Mouse (Mus musculus): ENCODE results near the gene Cog5. TPM values are rescaled to one million over a fixed set of nuclear protein-coding genes. Genes with fewer than 3 reads are reported as not detected.

Gene Cog5
- polyA plus RNA-seq, 1 experiment from 2014 or later = 32.4 TPM

DNA sequence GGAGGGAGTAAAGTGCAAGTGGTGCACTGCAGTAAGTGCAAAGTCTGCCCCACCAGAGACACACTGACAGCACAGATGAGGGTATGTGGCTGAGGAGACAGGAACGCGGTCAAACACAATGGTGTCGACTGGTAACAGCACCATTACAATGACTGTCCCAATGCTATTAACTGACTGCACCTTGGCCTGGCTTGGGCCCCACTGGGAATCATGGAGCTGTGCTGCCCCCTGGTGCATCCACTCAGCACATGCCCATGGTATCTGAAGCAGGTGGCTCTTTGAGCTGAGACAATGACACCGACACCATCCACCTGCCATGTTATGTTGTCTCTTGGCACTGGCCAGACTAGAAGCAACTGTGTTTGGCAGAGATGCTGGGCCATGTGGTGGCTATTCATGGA, 272.0 kb downstream of the Cog5 start:
- WGBS = 63% methylated on average over 4 of the region's 4 CpGs
- ATAC-seq (ENCODE audit: low read depth) = peak; percentile 76
- Histone ChIP-seq H3K27me3 (replicated peaks; ENCODE audit: control insufficient read depth, insufficient read depth, low read length) (no peaks in the 10 kb centered on the region), H3K27ac (replicated peaks; ENCODE audit: low read depth, low read length) (no peak overlapping the region), H3K9me3 (ENCODE audit: control insufficient read depth, low read length) (no peaks in the 10 kb centered on the region), H3K9ac (ENCODE audit: low read depth, low read length) (no peak overlapping the region), H3K36me3 (ENCODE audit: control insufficient read depth, insufficient read depth, low read length) (peaks cover 65% of the 10 kb centered on the region), H3K4me1 (ENCODE audit: control insufficient read depth, insufficient read depth, low read length) (no peaks in the 10 kb centered on the region), H3K4me2 (ENCODE audit: low read depth, low read length) (no peak overlapping the region), H3K4me3 (ENCODE audit: low read depth, low read length) (no peak overlapping the region)
- peak; percentile 54 for DNase-seq (ENCODE audit: low spot score)

DNA sequence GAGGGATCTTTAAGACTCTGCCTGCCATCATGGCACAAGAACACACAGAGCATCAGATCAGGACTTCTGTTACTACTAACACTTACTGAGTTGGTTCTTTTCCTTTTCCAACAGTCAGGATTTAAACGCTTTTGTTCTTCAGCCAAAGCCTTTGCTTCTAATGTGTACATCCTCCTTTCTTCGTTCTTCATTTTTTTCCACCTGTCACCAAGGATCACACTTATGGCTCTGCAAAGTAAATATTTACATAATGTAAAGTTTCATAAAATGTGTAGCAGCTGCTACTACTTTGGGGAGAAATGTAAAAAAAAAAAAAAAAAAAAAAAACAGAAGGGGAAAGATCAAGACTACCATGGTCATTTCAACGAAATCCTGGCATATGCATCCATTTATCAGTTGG, 273.8 kb downstream of the Cog5 start:
- H3K27me3 ChIP-seq (replicated peaks; ENCODE audit: control insufficient read depth, insufficient read depth, low read length) = no peaks in the 10 kb centered on the region
- H3K4me2 ChIP-seq (ENCODE audit: low read depth, low read length) = no peak overlapping the region
- 64% methylated on average over 3 of the region's 3 CpGs for WGBS
- H3K27ac ChIP-seq (replicated peaks; ENCODE audit: low read depth, low read length) = no peak overlapping the region
- no peak overlapping the region for H3K9ac ChIP-seq (ENCODE audit: low read depth, low read length)
- no peak overlapping the region for H3K4me3 ChIP-seq (ENCODE audit: low read depth, low read length)
- H3K9me3 ChIP-seq (ENCODE audit: control insufficient read depth, low read length) = no peaks in the 10 kb centered on the region
- peaks cover 77% of the 10 kb centered on the region for H3K36me3 ChIP-seq (ENCODE audit: control insufficient read depth, insufficient read depth, low read length)
- DNase-seq (ENCODE audit: low spot score) = peak; percentile 7
- H3K4me1 ChIP-seq (ENCODE audit: control insufficient read depth, insufficient read depth, low read length) = no peaks in the 10 kb centered on the region
- no peak for ATAC-seq (ENCODE audit: low read depth)

DNA sequence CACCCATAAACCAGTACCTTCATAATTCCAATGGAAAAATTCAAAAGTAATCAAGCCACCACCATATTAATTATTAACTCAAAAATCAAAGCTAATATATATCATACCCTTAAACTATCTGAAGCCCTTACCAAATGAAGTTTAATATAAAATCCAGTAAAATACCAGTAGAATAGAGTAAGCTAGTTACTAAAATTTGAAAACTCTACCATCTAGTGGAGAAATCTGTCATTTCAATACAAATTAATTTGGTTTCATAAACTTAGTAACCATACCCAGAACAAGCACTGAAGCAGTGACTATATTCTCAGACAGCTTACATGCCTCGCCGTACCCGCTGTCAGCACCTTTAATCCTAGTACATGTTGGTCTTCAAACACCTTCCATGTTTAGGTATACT, 277.1 kb downstream of the Cog5 start:
- Histone ChIP-seq H3K9me3 (ENCODE audit: control insufficient read depth, low read length) (no peaks in the 10 kb centered on the region), H3K4me2 (ENCODE audit: low read depth, low read length) (no peak overlapping the region), H3K36me3 (ENCODE audit: control insufficient read depth, insufficient read depth, low read length) (peaks cover 85% of the 10 kb centered on the region), H3K27ac (replicated peaks; ENCODE audit: low read depth, low read length) (no peak overlapping the region), H3K9ac (ENCODE audit: low read depth, low read length) (no peak overlapping the region), H3K27me3 (replicated peaks; ENCODE audit: control insufficient read depth, insufficient read depth, low read length) (no peaks in the 10 kb centered on the region), H3K4me3 (ENCODE audit: low read depth, low read length) (no peak overlapping the region), H3K4me1 (ENCODE audit: control insufficient read depth, insufficient read depth, low read length) (no peaks in the 10 kb centered on the region)
- WGBS = 96% methylated on average over 3 of the region's 3 CpGs
- ATAC-seq (ENCODE audit: low read depth) (no peak), DNase-seq (ENCODE audit: low spot score) (no peak)

DNA sequence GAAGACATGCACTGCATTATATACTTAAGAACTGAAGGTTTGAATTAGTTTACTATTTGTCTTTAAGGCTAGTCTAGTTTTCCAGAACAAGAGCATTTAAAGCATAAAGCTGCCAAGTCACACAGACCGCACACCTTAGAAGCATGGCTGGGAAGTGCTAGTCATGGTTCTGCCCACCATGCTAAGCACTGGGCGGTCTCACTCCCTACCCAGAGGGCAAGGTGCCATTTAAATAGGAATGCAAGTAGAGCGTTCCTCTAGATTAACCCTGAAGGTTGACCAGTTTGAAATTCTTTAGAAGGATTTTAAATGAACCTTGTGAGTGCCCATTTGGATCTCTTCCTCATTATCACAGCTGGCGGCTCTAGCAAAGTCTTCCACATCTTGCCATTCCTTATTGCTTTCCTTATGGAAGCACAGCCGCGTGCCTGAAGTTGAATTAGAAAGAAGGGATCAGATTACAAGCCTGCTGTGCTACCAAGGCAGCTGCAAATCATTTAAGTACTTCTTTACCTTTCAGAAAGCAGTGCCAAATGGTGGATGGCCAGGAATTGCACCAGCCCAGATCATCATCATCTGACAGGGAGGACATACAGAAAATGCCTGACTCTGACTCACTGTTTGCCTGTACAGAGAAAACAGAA, 282.1 kb downstream of the Cog5 start:
- H3K9ac ChIP-seq (ENCODE audit: low read depth, low read length) = no peak overlapping the region
- ATAC-seq (ENCODE audit: low read depth) (no peak), DNase-seq (ENCODE audit: low spot score) (peak; percentile 71)
- H3K4me3 ChIP-seq (ENCODE audit: low read depth, low read length) = no peak overlapping the region
- no peaks in the 10 kb centered on the region for H3K27me3 ChIP-seq (replicated peaks; ENCODE audit: control insufficient read depth, insufficient read depth, low read length)
- peaks cover 90% of the 10 kb centered on the region for H3K36me3 ChIP-seq (ENCODE audit: control insufficient read depth, insufficient read depth, low read length)
- no peak overlapping the region for H3K27ac ChIP-seq (replicated peaks; ENCODE audit: low read depth, low read length)
- 26% methylated on average over 6 of the region's 6 CpGs for WGBS
- no peaks in the 10 kb centered on the region for H3K9me3 ChIP-seq (ENCODE audit: control insufficient read depth, low read length)
- no peak overlapping the region for H3K4me2 ChIP-seq (ENCODE audit: low read depth, low read length)
- H3K4me1 ChIP-seq (ENCODE audit: control insufficient read depth, insufficient read depth, low read length) = no peaks in the 10 kb centered on the region

DNA sequence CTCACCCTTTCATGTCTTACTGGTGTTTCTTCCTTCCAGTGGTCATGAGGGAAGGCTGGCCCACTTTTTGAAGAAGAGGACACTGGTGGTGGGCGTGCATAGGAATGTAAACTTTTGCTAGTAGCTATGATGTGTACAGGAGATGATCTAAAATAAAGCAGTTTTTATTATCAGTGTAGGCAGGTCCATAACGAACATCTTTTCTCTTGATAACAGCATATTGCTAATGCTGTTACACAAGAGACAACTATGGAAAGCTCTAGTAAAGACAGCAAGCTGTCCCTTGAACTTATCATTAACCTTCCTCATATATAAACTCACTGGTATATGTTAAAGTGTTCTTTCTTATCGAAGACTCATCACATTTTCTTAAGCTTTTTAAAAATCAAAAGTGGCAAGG, 282.9 kb downstream of the Cog5 start:
- ATAC-seq (ENCODE audit: low read depth) = no peak
- peaks cover 90% of the 10 kb centered on the region for H3K36me3 ChIP-seq (ENCODE audit: control insufficient read depth, insufficient read depth, low read length)
- 91% methylated on average over 3 of the region's 3 CpGs for WGBS

DNA sequence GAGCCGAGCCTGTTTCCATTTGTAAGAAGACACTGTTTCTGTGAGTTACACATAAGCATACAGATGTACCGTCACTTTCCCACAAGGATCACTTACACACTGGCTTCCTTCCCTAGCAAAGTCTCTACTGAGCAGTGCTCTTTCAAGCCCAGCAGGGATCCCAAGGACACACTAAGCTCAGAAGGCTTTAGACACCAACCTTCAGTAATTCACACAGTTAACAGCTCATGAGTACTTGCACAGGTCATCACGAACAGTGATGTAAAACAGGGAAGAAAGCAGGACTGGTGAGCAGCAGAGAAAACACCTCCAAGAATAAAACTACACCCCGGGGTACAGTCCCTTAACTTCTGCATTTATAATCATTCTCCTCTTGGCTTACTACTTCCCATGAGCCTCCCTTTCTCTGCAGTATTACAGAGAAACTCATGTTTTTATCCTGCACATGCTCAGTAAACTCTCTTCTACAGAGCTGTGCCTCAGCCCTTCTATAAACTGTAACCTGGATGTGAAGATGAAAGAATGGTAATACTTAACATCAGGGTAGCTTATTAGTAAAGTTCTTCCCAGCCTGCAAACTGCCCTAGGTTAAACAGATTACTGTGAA, 283.8 kb downstream of the Cog5 start:
- H3K9me3 ChIP-seq (ENCODE audit: control insufficient read depth, low read length) = no peaks in the 10 kb centered on the region
- ATAC-seq (ENCODE audit: low read depth) (no peak), DNase-seq (ENCODE audit: low spot score) (no peak)
- no peak overlapping the region for H3K4me2 ChIP-seq (ENCODE audit: low read depth, low read length)
- peaks cover 90% of the 10 kb centered on the region for H3K36me3 ChIP-seq (ENCODE audit: control insufficient read depth, insufficient read depth, low read length)
- H3K9ac ChIP-seq (ENCODE audit: low read depth, low read length) = no peak overlapping the region
- WGBS = 88% methylated on average over 4 of the region's 4 CpGs
- no peaks in the 10 kb centered on the region for H3K27me3 ChIP-seq (replicated peaks; ENCODE audit: control insufficient read depth, insufficient read depth, low read length)
- H3K4me1 ChIP-seq (ENCODE audit: control insufficient read depth, insufficient read depth, low read length) = no peaks in the 10 kb centered on the region
- H3K27ac ChIP-seq (replicated peaks; ENCODE audit: low read depth, low read length) = no peak overlapping the region
- no peak overlapping the region for H3K4me3 ChIP-seq (ENCODE audit: low read depth, low read length)

More for the DNA sequence above, 282.9 kb downstream of the Cog5 start:
- H3K4me1 ChIP-seq (ENCODE audit: control insufficient read depth, insufficient read depth, low read length) = no peaks in the 10 kb centered on the region
- no peaks in the 10 kb centered on the region for H3K9me3 ChIP-seq (ENCODE audit: control insufficient read depth, low read length)
- no peak overlapping the region for H3K4me3 ChIP-seq (ENCODE audit: low read depth, low read length)
- H3K27ac ChIP-seq (replicated peaks; ENCODE audit: low read depth, low read length) = no peak overlapping the region
- DNase-seq (ENCODE audit: low spot score) = no peak
- H3K27me3 ChIP-seq (replicated peaks; ENCODE audit: control insufficient read depth, insufficient read depth, low read length) = no peaks in the 10 kb centered on the region
- no peak overlapping the region for H3K4me2 ChIP-seq (ENCODE audit: low read depth, low read length)
- H3K9ac ChIP-seq (ENCODE audit: low read depth, low read length) = no peak overlapping the region

DNA sequence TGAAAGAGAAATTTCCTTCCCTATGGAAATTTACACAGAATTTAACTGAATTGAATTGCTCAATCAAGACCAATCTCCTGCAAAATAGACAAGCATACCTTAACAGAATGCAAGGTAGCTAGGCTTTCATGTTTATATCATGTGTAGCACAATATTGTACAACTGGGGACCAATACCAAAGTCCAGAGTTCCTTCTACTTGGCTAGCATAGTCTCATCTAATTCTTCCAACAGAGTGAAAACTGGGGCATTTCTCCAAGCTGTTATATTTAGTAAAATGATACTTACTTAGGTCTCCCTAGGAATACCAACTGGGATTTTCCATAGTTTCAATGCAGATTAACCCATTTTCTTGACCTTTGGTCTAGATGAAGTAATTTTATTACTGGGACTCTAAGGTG, 284.4 kb downstream of the Cog5 start:
- no peaks in the 10 kb centered on the region for H3K27me3 ChIP-seq (replicated peaks; ENCODE audit: control insufficient read depth, insufficient read depth, low read length)
- DNase-seq (ENCODE audit: low spot score) (no peak), ATAC-seq (ENCODE audit: low read depth) (no peak)
- H3K36me3 ChIP-seq (ENCODE audit: control insufficient read depth, insufficient read depth, low read length) = peaks cover 90% of the 10 kb centered on the region
- H3K4me2 ChIP-seq (ENCODE audit: low read depth, low read length) = no peak overlapping the region
- no peak overlapping the region for H3K9ac ChIP-seq (ENCODE audit: low read depth, low read length)
- no peaks in the 10 kb centered on the region for H3K9me3 ChIP-seq (ENCODE audit: control insufficient read depth, low read length)
- no peak overlapping the region for H3K4me3 ChIP-seq (ENCODE audit: low read depth, low read length)
- H3K27ac ChIP-seq (replicated peaks; ENCODE audit: low read depth, low read length) = no peak overlapping the region
- H3K4me1 ChIP-seq (ENCODE audit: control insufficient read depth, insufficient read depth, low read length) = no peaks in the 10 kb centered on the region

DNA sequence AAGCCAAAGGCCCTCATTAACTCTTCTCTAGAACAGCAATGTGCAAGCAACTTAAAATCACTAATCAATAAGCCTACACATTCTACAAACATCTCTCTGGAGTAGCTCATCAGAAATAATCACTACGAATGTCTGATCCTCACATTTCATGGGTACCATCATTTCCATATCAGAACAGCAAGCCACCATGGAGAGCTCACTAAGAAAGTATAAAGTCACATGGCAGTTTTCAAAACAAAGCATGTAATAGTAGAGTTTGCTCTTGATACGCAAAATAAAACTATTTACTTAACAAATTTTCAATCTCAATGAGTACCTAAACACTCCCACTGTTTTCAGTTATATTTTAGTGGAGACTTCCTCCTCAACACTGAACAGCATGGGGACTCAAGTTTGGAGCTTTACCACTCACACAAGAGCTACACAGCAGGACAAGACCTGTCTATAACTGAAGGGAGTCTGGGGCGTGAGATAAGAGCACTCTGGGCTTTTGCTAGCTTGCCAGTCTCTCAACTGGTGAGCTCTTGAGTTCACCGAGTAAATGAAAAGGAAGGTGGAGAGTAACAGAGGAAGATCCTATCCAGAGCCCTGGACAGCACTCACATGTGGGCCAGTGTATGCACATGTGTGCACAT, 288.5 kb downstream of the Cog5 start:
- no peak overlapping the region for H3K9ac ChIP-seq (ENCODE audit: low read depth, low read length)
- H3K9me3 ChIP-seq (ENCODE audit: control insufficient read depth, low read length) = no peaks in the 10 kb centered on the region
- H3K4me1 ChIP-seq (ENCODE audit: control insufficient read depth, insufficient read depth, low read length) = no peaks in the 10 kb centered on the region
- no peak overlapping the region for H3K4me3 ChIP-seq (ENCODE audit: low read depth, low read length)
- DNase-seq (ENCODE audit: low spot score) (no peak), ATAC-seq (ENCODE audit: low read depth) (no peak)
- H3K36me3 ChIP-seq (ENCODE audit: control insufficient read depth, insufficient read depth, low read length) = peaks cover 54% of the 10 kb centered on the region
- no peak overlapping the region for H3K27ac ChIP-seq (replicated peaks; ENCODE audit: low read depth, low read length)
- 89% methylated on average over 4 of the region's 4 CpGs for WGBS
- H3K27me3 ChIP-seq (replicated peaks; ENCODE audit: control insufficient read depth, insufficient read depth, low read length) = no peaks in the 10 kb centered on the region
- no peak overlapping the region for H3K4me2 ChIP-seq (ENCODE audit: low read depth, low read length)

DNA sequence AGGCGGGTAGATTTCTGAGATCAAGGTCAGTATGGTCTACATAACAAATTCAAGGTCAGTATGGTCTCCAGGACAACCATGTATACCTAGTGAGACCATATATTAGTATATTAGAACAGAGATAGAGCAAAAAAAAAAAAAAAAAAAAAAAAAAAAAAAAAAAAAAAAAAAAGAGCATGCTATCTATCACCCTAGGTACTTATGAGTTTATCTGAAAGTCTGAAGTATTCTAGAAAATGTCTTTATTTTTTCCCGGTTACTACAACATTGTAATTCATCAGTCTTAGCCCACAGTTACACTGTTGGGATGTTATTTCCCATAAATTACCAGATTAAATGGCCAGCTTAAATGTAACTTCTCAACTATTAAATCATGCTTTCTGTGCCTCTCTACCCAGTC, 289.7 kb downstream of the Cog5 start:
- H3K27me3 ChIP-seq (replicated peaks; ENCODE audit: control insufficient read depth, insufficient read depth, low read length) = no peaks in the 10 kb centered on the region
- 0 out of 2 replicates have a peak, but pooled peaks cover 5% of the 10 kb centered on the region for H3K4me1 ChIP-seq (ENCODE audit: control insufficient read depth, insufficient read depth, low read length)
- H3K4me2 ChIP-seq (ENCODE audit: low read depth, low read length) = no peak overlapping the region
- H3K27ac ChIP-seq (replicated peaks; ENCODE audit: low read depth, low read length) = no peak overlapping the region
- ATAC-seq (ENCODE audit: low read depth) (no peak), DNase-seq (ENCODE audit: low spot score) (no peak)
- H3K9ac ChIP-seq (ENCODE audit: low read depth, low read length) = no peak overlapping the region
- WGBS = 88% methylated on average over 2 of the region's 2 CpGs
- no peak overlapping the region for H3K4me3 ChIP-seq (ENCODE audit: low read depth, low read length)
- peaks cover 41% of the 10 kb centered on the region for H3K36me3 ChIP-seq (ENCODE audit: control insufficient read depth, insufficient read depth, low read length)
- H3K9me3 ChIP-seq (ENCODE audit: control insufficient read depth, low read length) = no peaks in the 10 kb centered on the region

Data from embryonic facial prominence, embryonic 14.5 days (tissue).